Mouse (Mus musculus): ENCODE results near the gene Car7.

DNA sequence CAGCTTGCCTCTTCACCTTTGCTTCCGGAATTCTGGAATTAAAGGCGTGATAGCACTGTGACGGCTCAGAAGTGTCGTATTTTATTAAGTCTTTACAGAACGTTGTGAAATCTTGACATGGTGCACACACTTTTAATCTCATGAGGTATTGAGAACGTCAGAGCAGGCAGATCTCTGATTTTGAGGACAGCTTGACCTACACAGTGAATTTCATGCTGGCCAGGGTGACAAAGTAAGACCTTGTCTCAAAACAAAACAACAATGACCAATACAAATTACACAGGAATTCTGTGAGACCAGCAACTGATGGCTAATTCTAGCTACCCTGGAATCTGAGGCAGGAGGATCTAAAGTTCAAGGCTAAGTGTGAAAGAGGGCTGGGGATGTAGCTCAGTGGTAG, 58.1 kb downstream of the Car7 start:
- TF ChIP-seq CTCF (IDR thresholded peaks at IDR 0.05; ENCODE audit: control insufficient read depth, insufficient read depth, low read length) = no peak
- TF ChIP-seq POLR2A (IDR thresholded peaks at IDR 0.05; ENCODE audit: borderline replicate concordance, control insufficient read depth, low read depth, low read length) = no peak
